Mouse (Mus musculus) ES-CJ7 (cell line): ENCODE measurements around the gene Inhba.

ENCODE experiments used
- DNase-seq: peaks from one replicate; pipeline ENCODE4 v3.0.0; 2011; ENCODE audit warnings: low read depth, low spot score

Inhba gene

GRCm38 (mm10) chr13:16023070-16024039, 11.7 kb downstream of the Inhba start:
- no peak for DNase-seq

GRCm38 (mm10) chr13:16030557-16031057, 19.0 kb downstream of the Inhba start:
- no peak for DNase-seq

GRCm38 (mm10) chr13:16032425-16032824, 20.8 kb downstream of the Inhba start:
- DNase-seq, result no peak

GRCm38 (mm10) chr13:16032935-16033592, 21.4 kb downstream of the Inhba start:
- DNase-seq, result no peak

- DNase-seq, result no peak
These were observed 57.4 kb downstream of the Inhba start for GRCm38 (mm10) chr13:16069079-16069478.

GRCm38 (mm10) chr13:16077276-16077675, 65.6 kb downstream of the Inhba start:
- no peak for DNase-seq

- DNase-seq, result no peak
These were observed 66.6 kb downstream of the Inhba start for GRCm38 (mm10) chr13:16078216-16078731.

- no peak for DNase-seq
These were observed 68.6 kb downstream of the Inhba start for GRCm38 (mm10) chr13:16080205-16080604.
